Mouse (Mus musculus) embryonic fibroblast, embryonic 13.5 days (primary cell): ENCODE results near the gene Slco1a6. TPM values are rescaled to one million over a fixed set of nuclear protein-coding genes. Genes with fewer than 3 reads are reported as not detected.

Experiments used
- H3K27ac ChIP-seq: 2 replicates; pipeline ENCODE4 v1.5.1; 2012; ENCODE audit warnings: low read length, control low read depth, inconsistent platforms; ENCODE audit not compliant: insufficient read depth
- H3K4me1 ChIP-seq: 2 replicates; pipeline ENCODE4 v1.6.1; 2011; ENCODE audit warnings: low read length; ENCODE audit not compliant: control insufficient read depth, insufficient read depth
- H3K4me3 ChIP-seq: 2 replicates; pipeline ENCODE4 v1.5.1; 2011; ENCODE audit warnings: mild to moderate bottlenecking, control low read depth, low read length; ENCODE audit not compliant: insufficient read depth
- CTCF ChIP-seq: IDR thresholded peaks from 2 replicates; pipeline ENCODE4 v1.5.1; 2011; ENCODE audit warnings: mild to moderate bottlenecking, control low read depth, low read length, moderate library complexity, borderline replicate concordance; ENCODE audit not compliant: insufficient read depth
- POLR2A ChIP-seq: IDR thresholded peaks from 2 replicates; pipeline ENCODE4 v1.6.1; 2011; ENCODE audit warnings: low read depth, mild to moderate bottlenecking, control low read depth, low read length, moderate library complexity
- polyA plus RNA-seq: library from polyadenylated mRNA; stranded (reverse); fragments of >200 nt; gene quantifications from 2 replicates; pipeline ENCODE4 v1.2.4, GENCODE M21; 2011; ENCODE audit warnings: low read depth; ENCODE audit not compliant: missing spikeins, insufficient read length

Slco1a6 gene
- polyA plus RNA-seq, 1 experiment = not detected

GRCm38 (mm10) chr6:142040306-142041175, 167.8 kb downstream of the Slco1a6 start:
- Histone ChIP-seq H3K4me3 (no peak overlapping the region), H3K4me1 (no peaks in the 10 kb centered on the region), H3K27ac (no peak overlapping the region)
- TF ChIP-seq CTCF (no peak), POLR2A (no peak)

GRCm38 (mm10) chr6:142035771-142036170, 172.6 kb downstream of the Slco1a6 start:
- H3K27ac ChIP-seq = no peak overlapping the region
- H3K4me3 ChIP-seq = no peak overlapping the region
- H3K4me1 ChIP-seq = no peaks in the 10 kb centered on the region
- TF ChIP-seq CTCF (no peak), POLR2A (no peak)

Other genes with a start within 250 kb of the Slco1a6 start
- gene Gm6614, start 197.1 kb downstream of the Slco1a6 start, polyA plus RNA-seq = not detected in 2 replicates
- gene Iapp, start 89.9 kb upstream of the Slco1a6 start, polyA plus RNA-seq = not detected in 2 replicates
- 0.30 TPM in 2 replicates for gene Slco1a5, start 114.5 kb upstream of the Slco1a6 start, polyA plus RNA-seq
- gene Pyroxd1, start 137.1 kb upstream of the Slco1a6 start, polyA plus RNA-seq = 15.3 and 17.8 TPM in 2 replicates
- gene Recql, start 178.6 kb upstream of the Slco1a6 start, polyA plus RNA-seq = 28.2 and 36.2 TPM in 2 replicates
- 78.3 and 88.1 TPM in 2 replicates for gene Golt1b, start 178.7 kb upstream of the Slco1a6 start, polyA plus RNA-seq
- 1.6 and 2.6 TPM in 2 replicates for gene Spx, start 204.9 kb upstream of the Slco1a6 start, polyA plus RNA-seq